Mouse (Mus musculus): ENCODE data around the gene Cacna2d3. TPM values are rescaled to one million over a fixed set of nuclear protein-coding genes. Genes with fewer than 3 reads are reported as not detected.

Cacna2d3 gene
- polyA plus RNA-seq (2012; rRNA removed; ENCODE audit: low replicate concordance) = 0.09 TPM in 1 of 2 replicates, not detected in the other

DNA sequence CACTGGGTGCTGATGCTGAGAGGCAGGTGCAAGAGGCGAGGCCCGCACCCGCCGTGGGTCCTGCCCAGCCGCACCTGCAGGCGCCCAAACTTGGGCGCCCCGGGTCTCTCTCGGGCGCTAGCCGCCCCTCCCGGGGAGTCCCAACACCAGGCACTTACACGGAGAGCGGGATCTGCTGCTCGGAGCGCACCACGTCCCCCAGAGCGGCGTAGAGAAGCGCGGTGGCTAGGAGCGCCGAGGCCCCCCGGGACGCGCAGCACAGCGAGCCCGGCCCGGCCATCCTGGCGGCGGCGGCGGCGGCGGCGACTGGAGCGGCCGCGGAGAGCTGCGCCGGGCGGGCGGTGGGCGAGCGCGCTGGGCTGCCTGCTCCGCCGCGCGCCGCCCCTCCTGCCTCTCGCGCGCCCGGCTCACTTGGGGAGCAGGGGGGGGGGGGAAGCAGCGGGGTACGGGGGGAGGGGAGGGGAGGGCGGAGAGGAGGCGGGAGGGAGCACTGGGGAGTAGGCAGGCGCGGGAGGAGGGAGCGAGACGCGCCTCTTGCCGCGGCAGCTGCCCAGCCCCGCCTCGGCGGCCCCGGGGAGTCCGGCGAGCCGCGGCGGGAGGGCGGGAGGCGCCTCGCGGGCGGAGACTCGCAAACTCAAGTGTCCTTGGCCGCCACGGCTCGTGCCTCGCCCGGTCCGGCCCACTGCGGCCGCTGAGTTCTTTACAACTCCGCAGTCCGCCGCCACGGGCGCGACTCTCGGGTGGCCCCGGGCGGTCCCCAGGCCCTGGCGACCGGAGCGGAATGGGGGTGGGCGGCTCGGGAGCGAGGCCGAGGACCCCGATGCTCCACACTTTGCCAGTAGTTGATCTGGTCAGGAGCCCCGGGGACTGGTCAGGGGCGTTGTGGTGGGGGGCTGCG, at the start of gene Cacna2d3:
TSS of gene Cacna2d3 (minus strand) at position 377 of the 898 bp plus-strand sequence.

DNA sequence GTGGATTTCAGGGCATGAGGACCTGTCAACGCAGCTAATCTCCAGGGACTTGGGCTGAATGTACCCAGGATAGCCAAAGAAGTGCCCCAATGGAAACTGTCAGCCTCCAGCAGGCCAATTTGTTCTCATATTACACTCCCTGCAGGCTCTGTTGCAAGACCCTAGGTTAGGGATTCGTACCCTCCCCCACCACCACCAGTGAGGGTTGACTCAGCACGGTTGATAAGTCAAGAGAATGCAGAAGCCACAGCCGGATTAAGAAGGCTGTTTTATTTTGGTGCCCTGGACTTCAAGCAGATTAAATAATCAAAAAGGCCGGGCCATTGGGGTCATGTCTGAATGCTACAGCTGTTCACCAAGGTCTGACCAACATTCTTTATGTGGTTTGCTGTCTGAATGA, 703.8 kb downstream of the Cacna2d3 start, which contains the start of gene Lrtm1:
TSS of gene Lrtm1 (plus strand) at position 326 of the 400 bp plus-strand sequence.

Other genes with a start within 250 kb of the Cacna2d3 start
- 2.8 and 5.0 TPM in 2 replicates for gene Selenok, start 246.4 kb upstream of the Cacna2d3 start, polyA plus RNA-seq (2012; rRNA removed; ENCODE audit: low replicate concordance)

All from duodenum, adult 2 months (tissue).